Mouse (Mus musculus) testis, adult 2 months (tissue): ENCODE data around the gene Agxt.

ENCODE experiments used
- CTCF ChIP-seq: fragments of 200-500 bp; IDR thresholded peaks from 2 replicates; pipeline ENCODE4 v1.5.1; 2012; ENCODE audit warnings: low read depth, mild to moderate bottlenecking, inconsistent platforms, low read length, moderate library complexity; ENCODE audit not compliant: control insufficient read depth, insufficient read depth, insufficient replicate concordance
- POLR2A ChIP-seq: fragments of 200-500 bp; IDR thresholded peaks from 2 replicates; pipeline ENCODE4 v1.6.1; 2012; ENCODE audit warnings: low read depth, mild to moderate bottlenecking, inconsistent platforms, low read length, moderate library complexity; ENCODE audit not compliant: control insufficient read depth

GRCm38 (mm10) chr1:93115471-93115870 is 19.6 kb upstream of the Agxt start:
- TF ChIP-seq CTCF (no peak), POLR2A (no peak)
